Mouse (Mus musculus) kidney, adult 2 months (tissue): ENCODE data around the gene Zfp607b.

ENCODE experiments used
- CTCF ChIP-seq: fragments of 200-500 bp; conservative IDR thresholded peaks from 2 replicates; pipeline ENCODE4 v1.5.1; 2011; ENCODE audit warnings: low read depth, mild to moderate bottlenecking, control low read depth, low read length, moderate library complexity, mixed read lengths; ENCODE audit not compliant: insufficient read depth, insufficient read length
- POLR2A ChIP-seq: fragments of 200-500 bp; IDR thresholded peaks from one replicate; pipeline ENCODE4 v1.6.1; 2011; ENCODE audit warnings: low read depth, low read length, control low read depth

GRCm38 (mm10) chr7:27674522-27675221, 14.5 kb upstream of the Zfp607b start, which contains the start of gene Map3k10:
- TF ChIP-seq CTCF = no peak
- no peak for TF ChIP-seq POLR2A
